Mouse (Mus musculus) frontal cortex, adult 2 months (tissue): ENCODE results near the gene Uox. TPM values are rescaled to one million over a fixed set of nuclear protein-coding genes. Genes with fewer than 3 reads are reported as not detected.

Experiments used
- DNase-seq, 2 experiments: peaks; one replicate each; pipeline ENCODE4 v3.0.0; 2022; ENCODE audit warnings: low spot score in 1 of 2; ENCODE audit errors: extremely low spot score in 1 of 2
- polyA plus RNA-seq: library from polyadenylated mRNA; depleted of rRNA; stranded (reverse); fragments of >200 nt; gene quantifications from 2 replicates; pipeline ENCODE4 v1.2.3, GENCODE M21; 2012

The Uox gene
- polyA plus RNA-seq, 1 experiment: 0.20 TPM

GRCm38 (mm10) chr3:146583478-146583877, 13.3 kb downstream of the Uox start:
- no peak for DNase-seq

- DNase-seq: no peak
These were observed 13.7 kb downstream of the Uox start for GRCm38 (mm10) chr3:146583908-146584307.

GRCm38 (mm10) chr3:146586616-146587015, 16.4 kb downstream of the Uox start:
- no peak for DNase-seq

GRCm38 (mm10) chr3:146589523-146589922, 19.3 kb downstream of the Uox start:
- no peak for DNase-seq

GRCm38 (mm10) chr3:146591159-146591558, 20.9 kb downstream of the Uox start:
- DNase-seq: no peak

GRCm38 (mm10) chr3:146591601-146592000, 21.4 kb downstream of the Uox start:
- DNase-seq: no peak

GRCm38 (mm10) chr3:146595440-146595839, 25.2 kb downstream of the Uox start:
- DNase-seq: no peak

- DNase-seq: no peak
These were observed 26.2 kb downstream of the Uox start for GRCm38 (mm10) chr3:146596387-146596786.

GRCm38 (mm10) chr3:146596864-146597263, 26.6 kb downstream of the Uox start:
- no peak for DNase-seq

- peak; percentile 63 to 67 for DNase-seq
These were observed 28.2 kb downstream of the Uox start for GRCm38 (mm10) chr3:146598411-146598810.

GRCm38 (mm10) chr3:146599198-146599900, 29.1 kb downstream of the Uox start:
- peak in 1 of 2 experiments; percentile 37 for DNase-seq

- DNase-seq: no peak
These were observed 31.0 kb downstream of the Uox start for GRCm38 (mm10) chr3:146601205-146601604.

- no peak for DNase-seq
These were observed 32.3 kb downstream of the Uox start for GRCm38 (mm10) chr3:146602531-146602930.

GRCm38 (mm10) chr3:146604647-146605046, 34.4 kb downstream of the Uox start:
- DNase-seq: no peak

GRCm38 (mm10) chr3:146607368-146607767, 37.1 kb downstream of the Uox start:
- DNase-seq: peak; percentile 78 to 79

GRCm38 (mm10) chr3:146610322-146610721, 40.1 kb downstream of the Uox start:
- DNase-seq: peak; percentile 55 to 74

- DNase-seq: no peak
These were observed 41.0 kb downstream of the Uox start for GRCm38 (mm10) chr3:146611261-146611660.

GRCm38 (mm10) chr3:146611821-146612220, 41.6 kb downstream of the Uox start:
- no peak for DNase-seq

- no peak for DNase-seq
These were observed 45.3 kb downstream of the Uox start, which contains the start of gene Dnase2b for GRCm38 (mm10) chr3:146615496-146615895. TSS of gene Dnase2b (minus strand) at chr3:146615596.

- no peak for DNase-seq
These were observed 46.5 kb downstream of the Uox start for GRCm38 (mm10) chr3:146616533-146617283.

- DNase-seq: no peak
These were observed 47.7 kb downstream of the Uox start for GRCm38 (mm10) chr3:146617946-146618345.

- DNase-seq: no peak
These were observed 48.1 kb downstream of the Uox start for GRCm38 (mm10) chr3:146618357-146618756.
